Mouse (Mus musculus) bone marrow macrophage, adult 2 months (primary cell): ENCODE data around the gene Hdac7.

Experiments
- CTCF ChIP-seq: IDR thresholded peaks from 2 replicates; pipeline ENCODE4 v1.5.1; 2012; ENCODE audit warnings: low read depth, mild to moderate bottlenecking, low read length, moderate library complexity
- POLR2A ChIP-seq: IDR thresholded peaks from 2 replicates; pipeline ENCODE4 v1.6.1; 2012; ENCODE audit warnings: mild to moderate bottlenecking, low read depth, low read length, borderline replicate concordance

DNA sequence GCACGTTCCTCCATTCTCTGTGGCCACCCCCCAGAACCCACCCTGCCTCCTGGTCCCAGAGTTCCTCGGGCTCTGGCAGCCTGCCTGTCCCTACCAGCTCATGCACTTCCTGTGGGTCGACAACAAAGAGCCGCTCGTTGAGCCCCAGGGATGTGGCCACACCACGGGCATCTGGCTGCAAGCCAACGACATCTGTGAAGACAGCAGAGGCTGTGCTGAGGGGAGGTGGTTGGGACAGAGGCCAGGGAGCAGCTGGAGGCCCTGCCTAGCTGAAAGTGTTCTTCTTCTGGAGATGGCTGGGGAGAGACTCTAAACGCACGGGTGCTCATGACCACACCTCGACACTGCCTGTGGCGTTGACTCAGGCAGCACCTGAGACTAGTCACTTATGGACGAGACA lies 93.6 kb downstream of the Hdac7 start:
- no peak for TF ChIP-seq CTCF
- TF ChIP-seq POLR2A, result no peak
